Mouse (Mus musculus) adrenal gland, adult 8-10 months (tissue): Measurements from ENCODE around the gene Cfap300. TPM values are rescaled to one million over a fixed set of nuclear protein-coding genes. Genes with fewer than 3 reads are reported as not detected.

Source experiments
- DNase-seq: peaks from one replicate; pipeline ENCODE4 v3.0.0; 2022
- total RNA-seq, 4 experiments: library from RNA; stranded (reverse); gene quantifications; 2 replicates each; pipeline ENCODE4 v1.2.4; 2022

Cfap300 gene
- total RNA-seq: 1 to 10 TPM; 2.5 to 5.9 (median 3.8) TPM

DNA sequence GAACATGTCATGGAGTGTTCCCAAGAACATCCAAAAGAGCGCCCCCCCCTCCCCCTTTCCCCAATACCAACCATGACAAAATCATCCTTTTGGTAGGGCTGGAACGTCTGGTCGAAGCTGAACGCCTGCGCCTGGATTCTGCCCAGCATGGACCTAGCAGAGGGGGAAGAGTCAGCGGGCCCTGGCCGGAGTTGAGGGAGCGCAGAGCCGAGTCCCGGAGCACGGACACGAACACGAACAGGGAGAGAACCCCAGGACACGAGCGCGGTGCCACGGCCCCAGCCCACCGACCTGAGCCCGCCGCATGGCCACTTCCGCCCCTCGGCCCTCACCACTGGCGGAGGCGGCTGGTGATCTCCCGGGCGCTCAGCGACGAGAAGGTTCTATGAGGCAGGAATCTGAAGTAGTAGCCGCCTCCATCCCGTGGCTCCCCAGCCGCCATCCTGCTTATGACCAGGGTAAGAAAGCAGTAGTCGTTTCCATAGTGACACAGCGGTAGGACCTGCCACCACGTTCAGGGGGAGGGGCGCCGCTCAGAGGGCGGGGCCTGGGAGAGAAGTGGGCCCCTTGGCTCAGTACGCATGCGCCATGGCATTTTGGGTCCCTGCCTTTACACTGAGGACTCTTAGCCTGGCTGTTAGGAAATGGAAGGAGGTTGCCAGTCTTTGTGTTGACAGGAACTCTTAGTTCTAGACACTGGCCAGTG is at the start of gene Cfap300:
Gene Cfap300 (minus strand): TSS at position 486 of the 706 bp plus-strand sequence.
- DNase-seq: peak; percentile 96

DNA sequence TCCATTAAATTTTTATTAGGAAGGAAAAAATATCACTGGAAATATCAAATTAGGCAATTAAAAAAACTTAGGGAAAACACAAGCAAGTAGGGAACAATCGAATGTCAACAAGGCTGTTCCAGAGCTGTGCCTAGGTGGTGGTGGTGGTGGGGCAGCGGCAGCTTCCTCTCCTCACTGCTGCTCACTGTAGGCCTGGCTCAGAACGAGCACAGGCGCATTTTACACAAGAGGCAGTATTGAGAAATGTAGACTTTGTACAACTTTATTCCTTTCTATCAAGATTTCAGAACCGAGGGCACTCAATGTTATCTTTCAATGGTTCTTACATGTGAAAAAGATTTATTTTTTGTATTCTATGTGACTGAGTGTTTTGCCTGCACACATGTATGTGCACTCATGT is 36.3 kb upstream of the Cfap300 start:
- no peak for DNase-seq

DNA sequence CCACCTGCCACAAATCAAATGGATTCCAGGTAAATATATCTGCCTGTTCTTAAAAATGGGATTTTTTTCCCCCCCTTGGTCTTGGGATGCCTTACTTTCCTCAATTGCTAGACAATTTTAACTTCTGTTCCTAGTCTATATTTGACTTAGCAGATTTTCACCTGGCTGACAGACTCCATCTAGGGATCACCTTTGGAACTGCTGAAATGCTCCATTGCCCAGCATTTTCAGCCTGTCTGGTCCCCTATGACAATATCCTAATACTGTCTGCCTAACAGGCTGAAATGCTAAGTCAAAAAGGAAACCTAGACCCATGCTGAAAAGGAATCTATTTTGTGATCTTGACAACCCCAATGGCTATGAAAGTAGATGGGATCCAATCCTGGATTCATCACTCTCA is 31.7 kb upstream of the Cfap300 start:
- DNase-seq: no peak

DNA sequence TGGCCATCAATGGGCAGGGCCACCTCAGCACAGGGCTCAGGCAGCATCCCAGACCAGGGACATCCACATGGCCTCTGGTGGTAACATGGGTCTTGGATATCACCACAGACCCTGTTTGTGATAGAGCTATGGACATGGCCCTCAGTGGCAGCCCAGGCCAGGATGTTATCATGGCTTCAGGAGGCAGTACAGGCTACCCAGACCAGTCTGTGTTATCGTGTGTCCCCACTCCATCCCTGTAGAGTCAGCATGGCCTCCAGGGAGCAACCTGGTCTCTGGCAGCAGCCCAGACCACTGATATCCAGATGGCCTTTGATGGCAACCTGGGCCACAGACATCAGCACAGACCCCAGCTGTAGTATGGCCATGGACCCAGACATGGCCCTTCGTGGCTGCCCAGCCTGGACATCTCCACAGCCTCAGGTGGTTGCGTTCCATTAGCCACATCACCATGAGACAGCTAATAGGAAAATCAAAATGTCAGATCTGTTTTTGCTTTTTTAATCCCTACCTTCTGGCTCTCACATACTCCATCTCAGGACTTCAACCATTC is 30.7 kb upstream of the Cfap300 start:
- no peak for DNase-seq

DNA sequence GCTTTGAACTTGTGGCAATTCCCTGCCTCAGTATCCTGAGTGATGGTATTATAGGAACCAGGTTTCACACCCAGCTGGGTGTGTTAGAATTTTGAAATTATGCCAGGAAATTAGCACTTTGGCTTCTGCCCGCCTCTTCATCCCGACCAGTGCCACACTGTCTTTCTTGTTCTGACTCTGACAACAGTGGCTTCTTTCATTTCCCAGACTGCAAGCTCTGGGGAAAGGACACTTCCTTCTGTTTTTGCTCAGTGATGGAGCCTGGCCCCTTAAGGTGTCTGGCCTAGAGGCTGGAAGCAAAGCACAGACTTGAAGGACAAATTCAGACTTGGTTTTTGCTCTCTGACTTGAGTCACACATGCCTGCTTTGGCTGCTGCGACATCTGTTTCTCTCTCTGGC is 17.0 kb upstream of the Cfap300 start:
- no peak for DNase-seq

DNA sequence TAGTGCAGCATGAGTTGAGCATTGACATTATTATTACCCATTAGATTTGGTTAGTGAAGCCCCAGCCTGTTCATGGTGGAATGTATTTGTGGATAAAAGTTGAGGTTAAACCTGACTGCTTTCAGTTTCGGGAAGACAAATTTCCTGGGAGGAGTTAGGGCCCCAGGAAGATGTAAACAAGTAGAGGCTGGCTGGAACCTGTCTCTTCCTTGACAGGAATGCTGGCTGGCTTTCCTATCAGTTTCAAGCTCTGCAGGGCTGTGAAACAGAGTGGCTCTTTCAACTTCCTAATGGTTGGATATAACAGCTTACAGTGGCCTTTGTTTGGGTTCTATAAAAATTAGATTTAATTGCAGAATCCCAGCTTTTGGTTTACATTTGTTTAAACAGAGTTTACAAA is 12.2 kb upstream of the Cfap300 start:
- no peak for DNase-seq

DNA sequence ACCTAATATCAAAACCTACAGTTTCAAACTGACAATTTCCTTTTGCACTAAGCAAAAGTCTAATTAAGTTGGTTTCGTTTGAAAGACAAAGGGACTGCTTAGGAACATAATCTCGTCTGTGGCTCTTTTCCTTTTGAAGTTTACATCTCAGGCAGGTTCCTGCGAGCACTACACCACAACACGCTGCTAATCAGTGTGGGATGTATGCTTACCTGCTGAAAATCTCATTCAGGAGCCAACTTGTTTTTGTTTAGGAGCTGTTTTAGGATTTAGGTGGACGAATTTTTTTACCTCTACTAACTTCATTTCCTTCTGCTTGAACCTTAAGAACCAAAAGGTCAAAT is 393 bp upstream of the Cfap300 start:
- DNase-seq: no peak

DNA sequence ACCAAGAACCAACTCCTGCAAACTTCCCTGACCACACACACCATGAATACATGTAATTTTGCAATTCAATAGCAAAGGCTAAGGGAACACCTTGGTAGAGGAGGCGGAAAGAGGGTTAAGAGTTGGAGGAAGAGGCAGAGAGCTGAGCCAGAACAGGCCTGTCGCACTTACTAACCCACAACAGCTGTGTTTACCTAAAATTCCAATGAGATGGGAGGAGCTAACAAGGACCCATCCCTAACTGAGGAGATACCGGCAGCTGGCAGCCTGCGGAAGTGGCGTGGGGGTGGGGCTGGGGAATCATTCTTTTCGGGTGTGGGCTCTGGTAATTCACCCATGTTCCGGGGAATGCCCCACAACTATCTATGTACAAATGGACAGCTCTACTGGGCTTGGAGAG is 7.1 kb downstream of the Cfap300 start:
- no peak for DNase-seq

DNA sequence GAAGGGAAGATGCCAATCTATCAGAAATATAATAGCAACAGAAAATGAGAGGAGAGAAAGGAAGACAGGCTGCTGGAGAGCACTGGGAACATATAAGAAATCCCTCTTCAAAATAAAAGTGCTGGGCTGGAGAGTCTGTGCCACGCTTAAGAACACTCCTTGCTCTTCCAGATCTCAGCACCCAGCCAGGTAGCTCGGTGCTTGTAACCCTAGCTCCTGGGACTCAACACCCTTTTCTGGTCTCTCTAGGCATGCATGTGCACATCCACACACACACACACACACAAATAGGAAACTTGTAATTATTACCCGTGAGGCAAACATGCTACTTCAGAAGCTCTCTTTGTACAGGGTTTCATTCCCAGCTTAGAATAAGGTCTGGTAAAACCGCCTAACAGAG is 7.5 kb downstream of the Cfap300 start:
- no peak for DNase-seq

DNA sequence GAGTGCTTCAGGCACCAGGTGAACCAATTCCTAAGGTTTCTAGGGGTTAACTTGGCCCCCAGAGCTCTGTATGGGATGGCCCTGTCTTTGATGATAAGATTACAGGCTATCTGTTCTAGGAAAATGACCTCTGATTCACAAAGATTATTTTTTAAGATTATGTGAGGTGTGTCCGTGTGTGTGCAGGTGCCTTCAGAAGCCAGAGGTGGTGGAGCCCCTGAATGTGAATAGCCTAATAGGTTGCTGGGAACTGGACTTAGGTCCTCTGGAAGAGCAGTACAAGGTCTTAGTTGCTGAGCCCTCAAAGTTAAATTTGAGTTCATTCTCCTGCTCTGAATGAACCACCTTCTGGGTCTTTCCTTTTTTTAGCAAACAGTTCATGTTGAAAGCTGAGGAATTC is 8.5 kb downstream of the Cfap300 start:
- DNase-seq: no peak

DNA sequence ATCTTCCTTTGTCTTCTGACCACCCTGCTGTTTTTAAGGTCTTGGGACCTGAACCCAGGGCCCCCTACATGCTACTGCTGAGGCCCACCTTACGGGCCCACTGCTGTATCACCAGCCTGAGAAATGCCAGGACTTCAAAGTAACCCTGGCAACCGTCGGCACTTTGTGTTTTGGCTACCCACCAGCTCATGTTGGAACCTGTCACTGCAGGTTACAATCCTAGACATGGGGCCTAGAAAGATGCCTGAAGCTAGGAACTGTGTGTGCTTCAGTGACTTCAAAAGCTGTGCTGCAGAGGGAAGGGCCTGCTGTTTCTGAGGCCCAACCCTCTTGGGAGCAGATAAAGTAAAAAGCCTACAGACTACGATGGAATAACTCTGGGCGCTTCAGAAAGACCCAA is 9.8 kb downstream of the Cfap300 start:
- no peak for DNase-seq

DNA sequence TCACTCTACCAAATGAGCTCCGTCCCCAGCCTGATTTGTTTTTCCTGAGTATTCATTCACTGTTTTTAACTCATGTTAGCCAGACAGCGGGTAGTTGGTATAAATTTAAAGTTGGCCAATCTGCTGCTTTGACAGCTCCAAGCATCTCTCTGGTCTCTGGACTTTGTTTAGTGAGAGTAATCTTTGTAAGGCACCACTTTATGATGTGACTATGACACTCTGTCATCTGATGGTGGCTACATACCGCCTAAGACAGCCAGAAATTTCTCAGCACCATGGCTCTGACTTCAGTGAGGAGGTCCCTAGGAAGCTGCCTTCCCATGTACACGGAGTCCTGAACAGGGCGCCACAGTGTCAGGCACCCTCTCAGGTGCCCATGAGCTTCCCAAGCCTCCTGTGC is 24.0 kb downstream of the Cfap300 start:
- no peak for DNase-seq

DNA sequence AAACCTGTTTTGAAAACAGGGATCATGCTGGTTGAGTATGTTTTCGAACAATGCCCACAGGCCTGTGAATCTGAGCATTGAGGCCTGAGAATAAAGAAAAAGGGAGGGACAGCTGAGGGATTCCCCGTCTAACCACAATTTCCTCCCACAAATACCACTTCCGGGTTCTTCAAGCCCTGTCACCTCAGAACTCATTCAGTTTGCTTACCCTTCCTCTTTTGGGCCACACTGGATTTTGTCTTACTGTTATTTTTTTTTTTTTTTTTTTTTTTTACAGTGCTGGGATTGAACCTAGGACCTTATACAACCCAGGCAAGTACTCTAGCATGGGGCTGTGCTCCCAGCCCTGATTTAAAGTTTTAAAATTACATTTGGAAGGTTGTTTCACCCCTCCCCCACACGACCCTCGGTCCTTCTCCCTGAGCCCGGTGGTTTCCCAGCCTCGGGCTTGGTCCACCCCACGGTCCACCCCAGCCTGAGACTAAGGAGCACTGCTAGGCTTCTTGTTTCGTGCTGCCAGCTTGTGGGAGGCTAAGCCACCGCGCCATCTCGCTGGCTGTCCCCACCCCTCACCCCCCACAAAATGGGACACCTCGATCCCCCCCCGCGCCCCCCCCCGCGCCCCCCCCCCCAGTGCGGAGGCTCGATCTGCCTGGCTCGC is 25.2 kb downstream of the Cfap300 start:
- no peak for DNase-seq

DNA sequence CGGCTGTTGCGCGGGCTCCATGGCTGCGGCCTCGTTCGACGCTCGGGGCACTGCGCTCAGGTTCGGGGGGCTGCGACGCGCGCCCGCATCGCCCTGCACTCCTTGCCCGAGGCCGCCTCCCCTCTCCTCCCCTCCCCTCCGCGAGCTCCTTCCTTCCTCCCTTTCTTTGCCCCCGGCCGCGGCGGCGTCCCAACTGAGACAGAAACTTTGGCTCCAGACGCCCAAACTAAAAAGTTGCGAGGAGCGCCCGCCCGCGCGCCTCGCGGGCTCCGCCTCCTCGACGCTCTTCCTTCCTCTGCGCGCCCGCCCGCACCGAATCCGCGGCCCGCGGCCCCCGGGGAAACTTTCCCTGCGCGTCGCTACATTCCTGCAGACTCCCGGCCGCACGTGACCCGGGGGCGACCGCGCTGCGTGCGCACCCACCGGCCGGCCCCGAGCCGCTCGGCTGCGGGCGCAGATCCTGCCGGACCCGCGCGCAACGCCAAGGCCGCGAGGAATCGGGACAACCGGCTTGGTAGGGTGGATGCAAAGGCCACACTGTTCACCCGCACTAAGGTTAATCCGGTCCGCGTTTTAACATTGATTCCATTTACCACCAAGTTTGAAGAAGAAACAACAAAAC is 38.1 kb downstream of the Cfap300 start, which contains the start of gene Yap1:
Gene Yap1 (minus strand): TSS at position 227 of the 622 bp plus-strand sequence.
- peak; percentile 84 for DNase-seq

DNA sequence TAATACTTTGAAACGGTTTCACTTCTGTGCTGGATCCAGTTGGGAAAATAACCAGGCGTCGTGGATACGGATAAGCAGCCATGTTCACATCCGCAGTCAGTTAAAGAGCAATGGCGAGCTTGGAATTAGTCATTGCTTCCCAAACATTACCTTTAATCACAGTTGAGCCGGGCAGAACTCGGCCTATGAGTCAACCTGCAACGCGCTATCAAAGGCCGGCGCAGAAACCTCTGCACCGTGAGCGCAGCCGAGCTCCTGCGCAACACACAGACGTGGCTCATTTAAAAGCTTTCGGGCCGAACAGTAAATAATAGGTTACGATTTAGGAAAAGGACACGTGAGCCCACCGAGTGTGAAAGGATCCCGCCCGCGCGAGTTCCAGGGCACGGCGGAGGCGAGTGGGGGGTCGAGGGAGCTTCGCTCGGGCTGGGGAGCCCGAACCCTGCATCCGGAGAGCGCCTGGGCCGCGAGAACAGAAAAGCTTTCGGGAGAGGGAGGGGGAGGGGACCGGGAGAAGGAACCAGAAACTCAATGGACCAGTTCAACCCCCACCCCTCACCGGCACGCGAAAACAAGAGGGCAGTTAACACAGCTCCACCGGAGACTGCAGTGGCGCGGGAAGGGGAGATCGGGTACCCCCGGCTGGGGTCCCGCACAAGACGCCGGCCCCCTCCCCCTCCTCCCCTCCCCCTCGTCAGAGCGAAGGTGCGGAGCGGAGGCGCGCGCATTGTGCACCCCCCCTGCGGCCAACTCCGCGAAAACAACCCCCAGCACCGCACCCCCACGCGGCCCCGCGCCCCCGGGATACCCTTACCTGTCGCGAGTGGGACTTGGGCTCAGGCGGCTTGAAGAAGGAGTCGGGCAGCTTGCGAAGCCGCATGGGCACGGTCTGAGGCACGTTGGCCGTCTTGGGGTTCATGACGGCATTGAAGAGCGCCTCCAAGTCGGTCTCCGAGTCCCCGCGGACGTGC is 39.0 kb downstream of the Cfap300 start:
- peak; percentile 75 for DNase-seq

DNA sequence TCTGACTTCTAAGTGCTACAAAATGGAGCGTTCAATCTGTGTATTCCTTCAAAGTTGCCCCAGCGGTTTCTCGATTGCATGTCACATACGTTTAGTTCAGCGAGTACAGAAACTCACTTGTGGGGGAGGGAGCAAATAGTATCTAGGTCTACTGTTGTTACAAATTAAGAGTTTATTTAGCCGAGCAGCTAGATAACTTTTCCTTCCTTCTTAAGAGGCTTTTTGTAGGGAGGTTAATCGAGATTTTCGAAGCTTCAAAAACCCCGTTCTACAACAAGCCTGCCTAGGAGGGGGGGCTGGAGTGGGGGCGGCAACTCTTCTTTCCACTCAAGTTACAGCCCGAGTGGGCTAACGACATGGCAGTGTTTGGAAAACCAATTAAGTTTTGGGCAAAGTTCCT is 39.8 kb downstream of the Cfap300 start:
- DNase-seq: no peak

DNA sequence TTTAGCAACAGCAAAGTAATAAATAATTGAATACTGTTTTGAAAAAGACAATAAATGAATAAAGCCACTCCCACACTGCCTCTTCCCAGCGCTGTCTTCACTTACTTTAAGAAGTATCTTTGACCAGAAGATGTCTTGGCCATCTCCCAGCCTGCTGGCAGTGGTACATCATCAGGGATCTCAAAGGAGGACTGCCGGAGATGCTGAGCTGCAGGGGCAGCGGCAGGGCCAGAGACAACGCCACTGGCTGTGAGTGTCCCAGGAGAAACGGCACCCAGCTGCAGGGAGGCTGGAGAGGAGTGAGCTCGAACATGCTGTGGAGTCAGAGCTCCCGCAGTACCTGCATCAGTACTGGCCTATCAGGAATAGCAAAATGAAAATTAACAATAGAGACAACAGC is 41.3 kb downstream of the Cfap300 start:
- no peak for DNase-seq

DNA sequence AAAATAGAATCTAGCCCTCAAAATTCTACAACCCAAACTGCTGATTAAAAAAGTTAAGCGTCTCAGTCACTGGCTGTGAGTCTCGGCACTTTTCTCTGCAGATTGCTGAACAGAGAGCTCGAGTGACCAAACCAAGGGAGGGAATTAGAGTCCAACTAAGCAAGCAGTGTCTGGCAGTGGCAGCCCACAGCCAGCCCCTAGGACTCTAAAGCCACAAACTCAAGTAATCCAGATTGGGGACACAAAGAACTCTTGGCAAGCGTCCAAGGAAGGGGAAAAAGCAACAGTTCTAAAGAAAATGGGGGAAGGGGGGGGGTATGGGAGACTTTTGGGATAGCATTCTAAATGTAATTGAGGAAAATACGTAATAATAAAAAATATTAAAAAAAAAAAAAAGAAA is 48.3 kb downstream of the Cfap300 start:
- no peak for DNase-seq

DNA sequence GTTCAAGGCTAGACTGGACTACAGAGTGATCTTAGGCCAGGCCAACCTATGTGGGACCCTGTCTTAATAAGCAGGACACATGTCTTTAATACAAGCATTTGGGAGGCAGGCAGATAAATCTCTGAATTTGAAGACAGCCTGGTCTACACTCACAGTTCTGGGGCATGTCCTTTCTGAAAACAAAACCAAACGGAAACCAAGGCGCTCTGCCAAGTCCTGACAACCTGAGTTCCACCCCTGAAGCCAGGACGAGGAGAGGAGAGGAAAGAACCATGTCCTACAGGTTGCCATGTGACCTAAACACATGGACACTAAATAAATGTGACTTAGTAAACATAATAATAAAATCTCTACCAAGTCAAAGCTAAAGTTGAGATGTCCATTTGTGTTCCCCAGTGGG is 50.0 kb downstream of the Cfap300 start:
- no peak for DNase-seq

DNA sequence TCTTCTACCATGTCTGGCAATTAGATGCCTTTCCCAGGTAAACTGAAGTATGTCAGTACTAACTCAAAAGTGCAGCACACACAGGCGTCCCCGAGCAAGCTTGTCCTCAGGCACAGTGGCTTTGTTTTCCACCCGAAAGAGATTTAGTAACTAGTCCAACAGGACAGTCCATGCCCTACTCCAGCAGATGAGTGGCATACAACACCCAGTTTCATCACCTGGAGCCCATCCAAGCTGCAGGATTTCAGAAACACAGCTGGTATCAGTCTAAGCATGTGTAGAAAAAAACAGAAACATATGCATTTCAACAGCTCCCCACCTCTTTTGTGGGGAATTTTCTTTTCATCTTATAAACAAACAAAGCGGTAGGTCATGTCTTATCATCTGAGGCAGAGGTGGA is 51.7 kb downstream of the Cfap300 start:
- no peak for DNase-seq

DNA sequence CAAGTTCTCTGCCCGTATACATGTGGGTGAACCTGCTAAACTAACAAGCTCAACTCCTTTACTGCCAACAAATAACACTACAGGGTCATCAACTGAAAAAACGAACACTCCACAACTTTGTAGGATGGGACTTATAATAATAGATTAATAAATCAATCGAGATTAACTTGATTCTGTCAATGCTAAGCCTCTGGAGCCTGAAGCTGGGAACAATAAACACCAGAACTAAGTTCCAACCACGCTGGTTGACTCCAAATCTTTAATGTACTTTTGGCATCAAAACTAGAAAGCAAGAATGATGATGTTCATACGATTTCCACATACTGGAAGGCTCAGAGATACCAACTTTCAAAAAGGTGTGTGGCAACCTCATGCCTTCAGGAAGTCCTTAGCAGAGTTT is 55.5 kb downstream of the Cfap300 start:
- no peak for DNase-seq

DNA sequence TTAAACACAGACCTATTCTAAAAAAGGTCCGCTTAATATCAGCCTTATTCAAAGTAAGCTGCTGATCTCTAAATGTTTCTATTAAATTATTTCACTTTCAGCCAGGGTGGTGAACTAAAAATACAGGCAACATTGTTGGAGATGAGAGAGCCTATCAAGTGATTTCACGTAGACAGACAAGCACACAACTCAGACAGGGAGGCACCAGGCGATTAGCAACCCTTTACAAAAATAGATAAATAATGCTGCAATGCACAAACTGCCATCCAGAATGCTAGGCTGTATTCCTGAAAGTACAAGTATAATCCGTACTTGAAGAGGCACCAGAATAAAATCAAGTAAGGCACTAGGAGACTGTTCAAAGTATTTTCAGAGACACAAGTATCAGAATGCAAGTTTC is 58.3 kb downstream of the Cfap300 start:
- DNase-seq: no peak

DNA sequence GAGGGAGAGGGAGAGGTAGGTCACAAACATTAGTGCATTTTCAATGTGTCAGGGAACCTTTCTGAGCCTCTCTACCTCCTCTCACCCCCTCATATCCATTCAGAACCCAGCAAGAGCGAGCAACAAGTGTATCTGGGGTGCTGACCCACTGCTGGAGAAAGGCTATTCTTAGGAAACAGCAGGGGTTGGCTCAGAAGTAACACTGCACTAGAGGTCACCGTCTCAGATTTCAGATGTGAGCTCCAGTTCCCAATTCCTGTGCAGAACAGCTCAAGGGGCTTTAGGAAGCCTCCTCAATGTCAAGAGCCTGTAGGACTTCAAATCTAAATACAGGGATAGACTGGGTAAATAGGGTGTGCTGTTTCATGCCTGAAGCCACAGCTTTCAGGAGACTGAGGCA is 59.0 kb downstream of the Cfap300 start:
- DNase-seq: no peak
